Mouse (Mus musculus): ENCODE data around the gene Pla2g4e. TPM values are rescaled to one million over a fixed set of nuclear protein-coding genes. Genes with fewer than 3 reads are reported as not detected.

The Pla2g4e gene
- polyA plus RNA-seq, 1 experiment from 2014 or later: 4.2 TPM

GRCm38 (mm10) chr2:120150571-120150970 is 94.6 kb downstream of the Pla2g4e start:
- 82% methylated on average over 3 of the region's 3 CpGs for WGBS
- Histone ChIP-seq H3K4me1 (peaks cover 11% of the 10 kb centered on the region), H3K9ac (replicated peaks) (no peak overlapping the region), H3K9me3 (replicated peaks) (no peaks in the 10 kb centered on the region), H3K4me3 (replicated peaks) (no peak overlapping the region), H3K36me3 (no peaks in the 10 kb centered on the region), H3K27ac (replicated peaks) (no peak overlapping the region), H3K4me2 (no peak overlapping the region), H3K27me3 (replicated peaks) (no peaks in the 10 kb centered on the region)
- ATAC-seq (ENCODE audit: low FRiP score): no peak

- 92% methylated on average over 7 of the region's 7 CpGs for whole genome bisulfite sequencing
- H3K9me3 ChIP-seq (replicated peaks): no peaks in the 10 kb centered on the region
- no peak for ATAC-seq (ENCODE audit: low FRiP score)
These were observed 95.5 kb downstream of the Pla2g4e start for GRCm38 (mm10) chr2:120149634-120150033.

GRCm38 (mm10) chr2:120147999-120148398 is 97.1 kb downstream of the Pla2g4e start:
- Histone ChIP-seq H3K4me2 (no peak overlapping the region), H3K36me3 (no peaks in the 10 kb centered on the region), H3K9me3 (replicated peaks) (no peaks in the 10 kb centered on the region), H3K4me1 (no peaks in the 10 kb centered on the region), H3K27me3 (replicated peaks) (no peaks in the 10 kb centered on the region), H3K4me3 (replicated peaks) (no peak overlapping the region), H3K9ac (replicated peaks) (no peak overlapping the region), H3K27ac (replicated peaks) (no peak overlapping the region)
- 93% methylated on average over 3 of the region's 3 CpGs for WGBS
- no peak for ATAC-seq (ENCODE audit: low FRiP score)

More at GRCm38 (mm10) chr2:120149634-120150033, 95.5 kb downstream of the Pla2g4e start:
- Histone ChIP-seq H3K4me1 (peaks cover 7% of the 10 kb centered on the region), H3K9ac (replicated peaks) (no peak overlapping the region), H3K4me2 (no peak overlapping the region), H3K27me3 (replicated peaks) (no peaks in the 10 kb centered on the region), H3K27ac (replicated peaks) (no peak overlapping the region), H3K36me3 (no peaks in the 10 kb centered on the region), H3K4me3 (replicated peaks) (no peak overlapping the region)

DNA sequence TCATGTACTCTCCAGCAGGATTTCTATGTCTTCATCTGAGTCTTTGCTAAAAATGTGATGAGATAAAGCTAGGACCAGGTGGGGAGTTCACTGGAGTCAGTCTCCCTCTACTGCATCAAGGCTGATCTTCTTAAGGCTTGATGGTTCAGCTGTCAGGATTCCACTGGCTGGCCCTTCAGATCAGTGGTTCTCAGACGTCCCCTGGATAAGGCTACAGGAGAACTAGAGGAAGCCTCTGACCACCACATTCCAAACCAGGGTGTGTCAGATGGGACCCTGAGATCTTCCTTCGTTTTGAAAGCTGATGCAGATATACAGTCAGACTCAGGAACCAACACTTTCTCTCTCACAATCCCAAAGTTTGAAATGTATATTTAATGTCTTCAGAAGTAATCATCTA is 97.8 kb downstream of the Pla2g4e start:
- H3K27me3 ChIP-seq (replicated peaks): no peaks in the 10 kb centered on the region
- ATAC-seq (ENCODE audit: low FRiP score): no peak
- no peaks in the 10 kb centered on the region for H3K9me3 ChIP-seq (replicated peaks)
- WGBS: 73% methylated on average over 2 of the region's 2 CpGs
- H3K4me3 ChIP-seq (replicated peaks): no peak overlapping the region
- H3K4me1 ChIP-seq: no peaks in the 10 kb centered on the region
- no peaks in the 10 kb centered on the region for H3K36me3 ChIP-seq
- no peak overlapping the region for H3K9ac ChIP-seq (replicated peaks)
- no peak overlapping the region for H3K4me2 ChIP-seq
- no peak overlapping the region for H3K27ac ChIP-seq (replicated peaks)

GRCm38 (mm10) chr2:120146543-120146942 is 98.6 kb downstream of the Pla2g4e start:
- no peak overlapping the region for H3K27ac ChIP-seq (replicated peaks)
- ATAC-seq (ENCODE audit: low FRiP score): no peak
- H3K9ac ChIP-seq (replicated peaks): no peak overlapping the region
- no peaks in the 10 kb centered on the region for H3K9me3 ChIP-seq (replicated peaks)
- H3K27me3 ChIP-seq (replicated peaks): no peaks in the 10 kb centered on the region
- 77% methylated on average over 2 of the region's 2 CpGs for WGBS
- H3K4me2 ChIP-seq: no peak overlapping the region
- no peaks in the 10 kb centered on the region for H3K36me3 ChIP-seq
- no peaks in the 10 kb centered on the region for H3K4me1 ChIP-seq
- H3K4me3 ChIP-seq (replicated peaks): no peak overlapping the region

DNA sequence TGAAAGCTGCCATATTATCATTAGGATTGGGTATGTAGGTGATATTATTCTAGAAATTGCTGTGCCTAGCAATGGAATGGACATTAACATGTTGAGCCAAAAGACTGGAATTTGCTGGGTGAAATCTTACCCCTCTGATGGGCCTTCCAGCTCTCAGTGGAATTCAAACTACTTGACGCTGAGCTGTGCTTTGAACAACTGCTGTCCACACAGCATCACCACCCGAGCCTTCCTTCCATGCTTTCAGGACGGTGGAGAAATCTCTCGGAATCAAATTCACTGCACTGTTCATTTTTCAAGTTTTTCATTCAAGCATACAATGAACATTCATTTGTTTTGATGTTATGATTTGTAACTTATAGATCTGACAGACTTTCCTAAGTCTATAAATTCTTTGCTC is 100.7 kb downstream of the Pla2g4e start:
- Histone ChIP-seq H3K9ac (replicated peaks) (no peak overlapping the region), H3K4me2 (no peak overlapping the region), H3K27ac (replicated peaks) (no peak overlapping the region), H3K4me3 (replicated peaks) (no peak overlapping the region), H3K36me3 (no peaks in the 10 kb centered on the region), H3K9me3 (replicated peaks) (no peaks in the 10 kb centered on the region), H3K4me1 (0 out of 2 replicates have a peak, but pooled peaks cover 4% of the 10 kb centered on the region), H3K27me3 (replicated peaks) (no peaks in the 10 kb centered on the region)
- 94% methylated on average over 4 of the region's 4 CpGs for WGBS
- no peak for ATAC-seq (ENCODE audit: low FRiP score)

DNA sequence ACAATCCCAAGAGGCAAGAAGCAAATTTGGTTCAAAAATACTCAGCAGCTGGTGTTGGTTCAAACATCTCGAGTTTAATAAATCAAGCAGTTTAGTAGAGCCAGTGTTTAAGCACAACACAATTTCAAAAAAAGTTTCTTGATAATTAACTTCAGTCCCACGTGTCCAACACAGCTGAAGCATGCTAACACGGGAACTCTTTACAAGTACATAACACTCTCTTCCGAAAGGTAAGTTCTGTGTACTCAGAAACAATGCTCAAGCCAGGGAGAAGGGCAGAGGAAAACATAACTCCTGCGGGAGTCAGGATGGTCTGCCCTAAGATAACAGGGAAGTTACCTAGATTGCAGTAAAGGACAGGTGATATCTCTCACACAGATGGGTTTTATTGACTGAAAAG is 102.8 kb downstream of the Pla2g4e start:
- H3K27ac ChIP-seq (replicated peaks): no peak overlapping the region
- H3K36me3 ChIP-seq: no peaks in the 10 kb centered on the region
- no peak overlapping the region for H3K9ac ChIP-seq (replicated peaks)
- H3K4me1 ChIP-seq: 0 out of 2 replicates have a peak, but pooled peaks cover 4% of the 10 kb centered on the region
- WGBS: 88% methylated on average over 5 of the region's 5 CpGs
- no peak overlapping the region for H3K4me2 ChIP-seq
- no peak overlapping the region for H3K4me3 ChIP-seq (replicated peaks)
- H3K9me3 ChIP-seq (replicated peaks): no peaks in the 10 kb centered on the region
- no peak for ATAC-seq (ENCODE audit: low FRiP score)
- no peaks in the 10 kb centered on the region for H3K27me3 ChIP-seq (replicated peaks)

DNA sequence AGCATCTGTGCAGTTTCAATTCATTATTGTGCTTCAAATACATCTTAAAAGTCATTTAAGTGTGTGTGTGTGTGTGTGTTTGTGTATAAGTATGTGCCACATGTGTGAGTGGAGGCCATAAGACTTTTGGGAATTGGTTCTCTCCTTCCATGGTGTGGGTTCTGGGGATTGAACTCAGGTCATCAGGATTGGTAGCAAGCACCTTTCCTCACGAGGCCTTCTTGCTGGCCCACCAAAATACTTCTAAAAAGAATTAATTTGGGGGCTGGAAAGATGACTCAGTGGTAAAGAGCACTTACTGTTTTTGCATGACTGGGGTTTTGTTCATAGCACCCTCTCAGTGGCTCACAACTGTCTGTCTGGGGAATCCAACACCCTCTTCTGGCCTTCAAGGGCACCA is 103.5 kb downstream of the Pla2g4e start:
- no peak for ATAC-seq (ENCODE audit: low FRiP score)
- no peak overlapping the region for H3K27ac ChIP-seq (replicated peaks)
- no peak overlapping the region for H3K9ac ChIP-seq (replicated peaks)
- H3K4me1 ChIP-seq: 0 out of 2 replicates have a peak, but pooled peaks cover 4% of the 10 kb centered on the region
- no peaks in the 10 kb centered on the region for H3K9me3 ChIP-seq (replicated peaks)
- no peaks in the 10 kb centered on the region for H3K36me3 ChIP-seq
- H3K4me3 ChIP-seq (replicated peaks): no peak overlapping the region
- H3K4me2 ChIP-seq: no peak overlapping the region
- 87% methylated on average over 1 of the region's 1 CpGs for WGBS
- H3K27me3 ChIP-seq (replicated peaks): no peaks in the 10 kb centered on the region

DNA sequence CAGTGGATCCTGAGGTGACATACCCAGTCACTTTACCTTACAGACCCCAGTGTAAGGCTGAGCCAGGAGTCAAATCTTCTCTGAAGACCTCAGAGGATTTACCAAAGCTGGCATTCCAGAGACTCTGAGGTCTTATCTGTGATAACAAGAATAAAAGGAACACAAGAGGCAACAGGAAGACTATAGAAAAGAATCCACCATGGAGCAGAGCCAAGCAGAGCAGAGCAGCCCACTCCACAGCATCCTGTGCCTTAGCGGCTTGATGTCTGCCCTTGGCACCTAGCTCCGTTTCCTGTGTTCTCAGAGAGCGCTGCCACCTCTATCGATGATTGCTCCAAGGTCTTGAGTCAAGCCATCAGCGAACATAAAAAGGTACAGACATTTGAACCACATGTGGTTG is 104.8 kb downstream of the Pla2g4e start:
- no peaks in the 10 kb centered on the region for H3K27me3 ChIP-seq (replicated peaks)
- H3K27ac ChIP-seq (replicated peaks): no peak overlapping the region
- ATAC-seq (ENCODE audit: low FRiP score): no peak
- no peaks in the 10 kb centered on the region for H3K36me3 ChIP-seq
- H3K4me1 ChIP-seq: 0 out of 2 replicates have a peak, but pooled peaks cover 4% of the 10 kb centered on the region
- 93% methylated on average over 5 of the region's 5 CpGs for WGBS
- H3K4me2 ChIP-seq: no peak overlapping the region
- H3K9ac ChIP-seq (replicated peaks): no peak overlapping the region
- no peaks in the 10 kb centered on the region for H3K9me3 ChIP-seq (replicated peaks)
- no peak overlapping the region for H3K4me3 ChIP-seq (replicated peaks)

DNA sequence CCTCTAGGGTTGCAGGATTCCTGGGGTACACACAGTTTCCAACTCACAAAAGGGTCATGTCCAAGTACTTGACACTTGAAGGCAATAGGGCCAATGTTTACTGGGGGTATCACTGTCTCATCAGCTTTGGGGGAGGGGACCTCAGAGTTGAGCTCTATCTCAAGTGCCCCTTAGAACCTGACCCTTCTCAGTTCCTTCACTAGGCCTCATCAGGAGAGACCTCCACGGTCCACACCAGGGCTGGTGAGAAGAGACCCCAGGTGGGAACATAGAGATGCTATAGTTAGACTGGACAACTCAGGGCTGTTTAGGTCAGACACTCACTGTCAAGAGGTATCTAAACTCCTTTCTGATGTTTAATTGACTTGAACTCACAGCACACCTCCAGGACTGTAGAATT is 106.0 kb downstream of the Pla2g4e start:
- 94% methylated on average over 1 of the region's 1 CpGs for WGBS
- H3K4me3 ChIP-seq (replicated peaks): no peak overlapping the region
- no peak overlapping the region for H3K27ac ChIP-seq (replicated peaks)
- no peak for ATAC-seq (ENCODE audit: low FRiP score)
- no peak overlapping the region for H3K4me2 ChIP-seq
- H3K9me3 ChIP-seq (replicated peaks): no peaks in the 10 kb centered on the region
- no peaks in the 10 kb centered on the region for H3K36me3 ChIP-seq
- H3K27me3 ChIP-seq (replicated peaks): no peaks in the 10 kb centered on the region
- no peak overlapping the region for H3K9ac ChIP-seq (replicated peaks)
- 0 out of 2 replicates have a peak, but pooled peaks cover 4% of the 10 kb centered on the region for H3K4me1 ChIP-seq

- H3K4me1 ChIP-seq: peaks cover 8% of the 10 kb centered on the region; the same call in 1 of the 2 replicates
- ATAC-seq (ENCODE audit: low FRiP score): no peak
- H3K9me3 ChIP-seq (replicated peaks): no peaks in the 10 kb centered on the region
- 69% methylated on average over 5 of the region's 5 CpGs for WGBS
- H3K36me3 ChIP-seq: no peaks in the 10 kb centered on the region
- no peak overlapping the region for H3K27ac ChIP-seq (replicated peaks)
- H3K4me2 ChIP-seq: no peak overlapping the region
- H3K4me3 ChIP-seq (replicated peaks): no peak overlapping the region
- H3K9ac ChIP-seq (replicated peaks): no peak overlapping the region
- no peaks in the 10 kb centered on the region for H3K27me3 ChIP-seq (replicated peaks)
These were observed 107.9 kb downstream of the Pla2g4e start for GRCm38 (mm10) chr2:120137281-120137680.

- no peak overlapping the region for H3K4me3 ChIP-seq (replicated peaks)
- no peak for ATAC-seq (ENCODE audit: low FRiP score)
- H3K27ac ChIP-seq (replicated peaks): no peak overlapping the region
- H3K4me1 ChIP-seq: peaks cover 4% of the 10 kb centered on the region; the same call in 1 of the 2 replicates
- no peak overlapping the region for H3K4me2 ChIP-seq
- H3K9ac ChIP-seq (replicated peaks): no peak overlapping the region
- no peaks in the 10 kb centered on the region for H3K9me3 ChIP-seq (replicated peaks)
- no peaks in the 10 kb centered on the region for H3K36me3 ChIP-seq
- H3K27me3 ChIP-seq (replicated peaks): no peaks in the 10 kb centered on the region
These were observed 110.6 kb downstream of the Pla2g4e start for GRCm38 (mm10) chr2:120134453-120135075.

Measured in neural tube, embryonic 15.5 days (tissue).